Mouse (Mus musculus): ENCODE results near the gene Fank1.

DNA sequence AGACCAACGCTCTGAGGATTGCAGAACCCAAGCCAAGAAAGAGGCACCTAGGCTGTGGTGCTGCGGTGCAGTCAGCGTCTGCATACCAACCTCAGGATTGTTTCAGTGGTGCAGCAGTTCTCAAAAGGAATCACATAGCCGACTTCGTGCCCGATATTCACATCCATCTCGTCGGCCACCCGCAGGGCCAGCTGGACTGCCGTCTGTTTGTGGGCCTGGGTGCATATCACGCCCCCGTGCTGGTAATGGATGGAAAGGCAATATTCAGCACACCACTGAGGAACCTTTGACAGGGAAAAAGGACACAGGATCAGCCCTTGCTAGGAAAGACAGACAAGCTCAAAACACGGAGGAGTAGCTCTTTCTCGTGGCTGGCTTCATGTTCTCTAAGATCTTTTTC lies 27.9 kb upstream of the Fank1 start:
- TF ChIP-seq TCF3 (IDR thresholded peaks at IDR 0.05; ENCODE audit: insufficient read length, low read depth) (no peak), USF1 (IDR thresholded peaks at IDR 0.05; ENCODE audit: low read depth) (no peak), POLR2A (IDR thresholded peaks at IDR 0.05; ENCODE audit: insufficient read length, low read depth) (no peak), TCF12 (IDR thresholded peaks at IDR 0.05; ENCODE audit: insufficient read depth, poor library complexity, severe bottlenecking) (no peak), E2F4 (IDR thresholded peaks at IDR 0.05; ENCODE audit: insufficient read depth) (no peak)

Measured in myocyte (in vitro differentiated cells).